In the genomic region with DNA sequence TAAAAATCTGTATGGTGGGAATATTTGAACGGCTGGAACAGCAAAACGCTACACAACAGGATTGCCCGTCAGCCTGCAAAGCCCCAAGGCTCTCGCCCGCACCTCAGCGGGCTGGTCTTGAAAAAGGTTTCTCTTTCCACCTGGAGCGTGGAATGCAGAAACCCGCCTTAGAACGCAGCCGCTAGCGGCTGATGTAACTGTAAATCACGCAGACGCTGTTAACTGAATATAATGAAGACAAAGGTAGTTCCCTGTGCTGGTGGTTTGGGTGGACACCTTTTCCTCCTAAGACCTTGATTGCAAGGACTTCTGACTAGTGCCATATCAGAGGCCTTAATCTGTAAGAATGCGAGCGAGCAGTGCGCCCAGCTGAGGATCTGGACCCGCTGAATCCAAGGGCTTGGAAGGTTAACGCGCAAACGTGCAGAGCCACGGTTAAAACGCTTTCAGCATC, we compare ENCODE assay signal across 8 mouse cellular contexts. TPM values are rescaled to one million over a fixed set of nuclear protein-coding genes. Genes with fewer than 3 reads are reported as not detected.
A peak's percentile ranks its signal among the peaks of the same experiment; 100 is the strongest.
DNase-seq lines count a peak whose midpoint lies in the region; ATAC-seq and TF ChIP-seq lines count a peak whose summit lies in the region.

No protein-coding gene starts in this region.

- peak overlapping the region; percentile 98 for H3K9ac ChIP-seq in kidney, embryonic 16.5 days (replicated peaks; ENCODE audit: low read length)

- peak overlapping the region; percentile 74 for H3K4me2 ChIP-seq in kidney, embryonic 16.5 days (replicated peaks; ENCODE audit: low read depth, low read length)

- 0% methylated on average over 22 of the region's 22 CpGs for WGBS in kidney, embryonic 16.5 days

- no peak for DNase-seq in kidney, adult 9 months
- DNase-seq in CD4-positive, CD25-positive, alpha-beta regulatory T cell, adult 2 months (ENCODE audit: low read depth, low spot score): peak; percentile 34
- DNase-seq in brain, embryonic 14.5 days (ENCODE audit: low read depth): peak; percentile 87
- peak; percentile 19 for DNase-seq in heart, postnatal 4 days
- peak; percentile 18 to 25 for DNase-seq in thymus, postnatal 36 days
- no peak for DNase-seq in adrenal gland, adult 2 months

- peak; percentile 14 for ATAC-seq in kidney, embryonic 16.5 days (ENCODE audit: low FRiP score, low TSS enrichment)
- peak; percentile 51 for ATAC-seq in megakaryocyte, adult 5-6 weeks (ENCODE audit: poor library complexity, severe bottlenecking)

- 0 out of 2 replicates have a peak, but pooled peaks have one; percentile 4 for TF ChIP-seq POLR2A in brain, embryonic 14.5 days (IDR thresholded peaks at IDR 0.05; ENCODE audit: borderline replicate concordance, extremely low read depth, insufficient read depth, insufficient read length, poor library complexity, severe bottlenecking)

- H3K9me3 ChIP-seq in kidney, embryonic 16.5 days (ENCODE audit: low read length): no peaks in the 10 kb centered on the region

- H3K36me3 ChIP-seq in kidney, embryonic 16.5 days (ENCODE audit: insufficient read depth, low read length): no peaks in the 10 kb centered on the region

- TF ChIP-seq CTCF in brain, embryonic 14.5 days (IDR thresholded peaks at IDR 0.05; ENCODE audit: borderline replicate concordance, extremely low read depth, insufficient read depth, insufficient read length): no peak

- peak overlapping the region; percentile 85 for H3K4me3 ChIP-seq in kidney, embryonic 16.5 days (ENCODE audit: low read length)

- peaks cover 46% of the 10 kb centered on the region for H3K4me1 ChIP-seq in kidney, embryonic 16.5 days (ENCODE audit: insufficient read depth, low read length)

- no peaks in the 10 kb centered on the region for H3K27me3 ChIP-seq in kidney, embryonic 16.5 days (ENCODE audit: insufficient read depth, low read length)

- peak overlapping the region; percentile 100 for H3K27ac ChIP-seq in kidney, embryonic 16.5 days (ENCODE audit: low read length)

RNA-seq across cellular contexts. Expression of a gene that starts 1.2 kb away (rescaled TPM):
- 77.8 and 85.6 TPM in 2 replicates for polyA plus RNA-seq in kidney, embryonic 16.5 days (2015; fragmentation: Nextera tagmentation; extraction: Ambion mirVana)
- polyA plus RNA-seq in brain, embryonic 14.5 days (2012; rRNA removed): 47.6 and 48.3 TPM in 2 replicates
- 10 to 100 TPM; 47.5 to 49.6 TPM for total RNA-seq in heart, postnatal 4 days (2021)
- total RNA-seq in megakaryocyte, adult 5-6 weeks (2015): 14.5 and 16.8 TPM in 2 replicates
- 2.3 and 4.6 TPM in 2 replicates for total RNA-seq in megakaryocyte, adult 5-6 weeks (2017)
- 10 to 100 TPM; 21.6 to 30.8 TPM for total RNA-seq in adrenal gland, adult 2 months (2021)
- 45.4 and 49.2 TPM in 2 replicates for polyA plus RNA-seq in adrenal gland, adult 2 months (2012; rRNA removed)

RNA-seq across cellular contexts. Expression of a gene that starts 50.5 kb away (rescaled TPM):
- polyA plus RNA-seq in kidney, embryonic 16.5 days (2015; fragmentation: Nextera tagmentation; extraction: Ambion mirVana): 34.0 and 35.8 TPM in 2 replicates
- 32.2 and 35.6 TPM in 2 replicates for polyA plus RNA-seq in brain, embryonic 14.5 days (2012; rRNA removed)
- total RNA-seq in heart, postnatal 4 days (2021): 10 to 100 TPM; 27.9 to 28.3 TPM
- total RNA-seq in megakaryocyte, adult 5-6 weeks (2015): 21.2 and 22.2 TPM in 2 replicates
- total RNA-seq in megakaryocyte, adult 5-6 weeks (2017): 38.1 and 40.3 TPM in 2 replicates
- 10 to 100 TPM; 30.1 to 37.8 TPM for total RNA-seq in adrenal gland, adult 2 months (2021)
- polyA plus RNA-seq in adrenal gland, adult 2 months (2012; rRNA removed): 33.8 and 37.0 TPM in 2 replicates

Comparison
In these comparisons a context has a peak if more than half of its experiments do, and no peak if none do; other contexts are left out.
1. DNase-seq: peak in CD4-positive, CD25-positive, alpha-beta regulatory T cell, adult 2 months (single experiment), brain, embryonic 14.5 days (single experiment), heart, postnatal 4 days (single experiment) and thymus, postnatal 36 days (2 of 2); none in kidney, adult 9 months (single experiment) and adrenal gland, adult 2 months (single experiment).